8 mouse cellular contexts compared by ENCODE assay signal in the genomic region with DNA sequence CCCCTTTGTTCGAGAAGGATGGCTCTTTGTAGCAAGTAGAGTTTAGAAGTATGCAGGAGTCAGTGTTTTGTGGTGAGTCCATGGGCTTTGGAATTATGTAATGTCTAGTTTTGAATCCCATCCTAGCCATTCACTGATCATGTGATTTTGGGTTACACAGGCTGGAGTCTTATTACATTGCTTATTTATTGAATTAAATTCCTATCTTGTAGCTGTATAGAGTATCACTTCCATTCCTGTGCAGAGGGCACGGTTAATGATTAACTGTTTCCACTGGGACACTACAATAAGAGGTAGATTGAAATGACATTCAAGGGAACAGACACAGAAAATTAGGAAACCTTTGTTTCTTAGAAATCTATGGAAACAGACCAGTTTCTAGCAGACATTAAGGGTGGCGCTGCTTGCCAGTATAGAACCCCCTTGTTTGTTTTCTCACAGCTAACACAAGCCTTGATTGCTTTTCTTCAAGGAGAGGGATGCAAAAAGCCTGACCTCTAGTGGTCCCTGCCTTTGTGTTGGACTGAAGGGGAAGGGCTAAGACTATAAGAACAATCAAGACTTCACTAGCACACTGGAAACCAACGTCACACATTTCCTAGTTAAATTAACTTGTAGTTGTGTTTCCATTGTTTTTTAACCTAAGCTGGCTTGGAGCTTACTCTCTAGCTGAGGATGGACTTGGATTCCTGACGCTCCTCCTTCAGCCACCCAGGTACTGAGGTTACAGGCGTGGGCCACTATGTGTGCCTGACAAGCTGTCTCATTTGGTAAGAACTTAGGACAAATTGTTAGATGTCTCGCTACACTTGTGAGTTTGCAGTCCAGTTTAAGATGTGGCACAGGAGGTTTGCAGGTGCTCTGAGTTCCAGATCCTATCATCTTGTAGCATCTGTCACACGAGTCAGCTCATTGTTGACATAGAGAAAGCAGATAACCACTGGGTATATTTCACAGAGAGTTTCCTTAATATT.
DNase-seq lines count a peak whose midpoint lies in the region; ATAC-seq and TF ChIP-seq lines count a peak whose summit lies in the region.

No protein-coding gene starts in this region.

- H3K4me3 ChIP-seq in gastrocnemius, adult 2 months = no peak overlapping the region

- DNase-seq in gastrocnemius, adult 2 months = no peak
- DNase-seq in gastrocnemius, postnatal 10 days = no peak
- DNase-seq in 416B (ENCODE audit: low read depth) = peak; percentile 79
- DNase-seq in kidney, postnatal 10 days = peak; percentile 57
- peak; percentile 52 for DNase-seq in thymus, postnatal 14 days
- DNase-seq in right cerebral cortex, postnatal 10 days (ENCODE audit: low spot score in 2 of 2) = no peak
- no peak for DNase-seq in left cerebral cortex, postnatal 25 days (ENCODE audit: low spot score in 2 of 2)

- ATAC-seq in common myeloid progenitor, adult 5-6 weeks (replicated peaks; ENCODE audit: low read depth, poor library complexity, severe bottlenecking) = peak; percentile 58; the same call in 1 of the 2 replicates

- peak overlapping the region; percentile 98 for H3K27ac ChIP-seq in gastrocnemius, adult 2 months

- intact Hi-C loops in gastrocnemius, adult 2 months (cut with DNase I) = loop anchor here (5.0 to 10.0 kb wide), 2 partner anchors 873 to 990 kb away; no protein-coding TSS in a partner anchor
- intact Hi-C loops in left cerebral cortex, postnatal 25 days (cut with DNase I) = loop anchor here (5.0 to 10.0 kb wide), 4 partner anchors 195 to 703 kb away; a partner anchor contains a TSS

- peak; percentile 64 for TF ChIP-seq CTCF in gastrocnemius, adult 2 months (IDR thresholded peaks at IDR 0.05)

Comparison
In these comparisons a context has a peak if more than half of its experiments do, and no peak if none do; other contexts are left out.
1. DNase-seq: peak in 416B (single experiment), kidney, postnatal 10 days (single experiment) and thymus, postnatal 14 days (single experiment); none in gastrocnemius, adult 2 months (single experiment), gastrocnemius, postnatal 10 days (single experiment), right cerebral cortex, postnatal 10 days (0 of 2) and left cerebral cortex, postnatal 25 days (0 of 2).